Mouse (Mus musculus): Measurements from ENCODE around the gene Muc15. TPM values are rescaled to one million over a fixed set of nuclear protein-coding genes. Genes with fewer than 3 reads are reported as not detected.

Gene Muc15
- 0.37 TPM for polyA plus RNA-seq (2015; fragmentation: Illumina TruSeq; extraction: RNeasy Lipid Tissue Mini Kit (QIAGEN cat#74804); ENCODE audit: low read depth, low replicate concordance)

DNA sequence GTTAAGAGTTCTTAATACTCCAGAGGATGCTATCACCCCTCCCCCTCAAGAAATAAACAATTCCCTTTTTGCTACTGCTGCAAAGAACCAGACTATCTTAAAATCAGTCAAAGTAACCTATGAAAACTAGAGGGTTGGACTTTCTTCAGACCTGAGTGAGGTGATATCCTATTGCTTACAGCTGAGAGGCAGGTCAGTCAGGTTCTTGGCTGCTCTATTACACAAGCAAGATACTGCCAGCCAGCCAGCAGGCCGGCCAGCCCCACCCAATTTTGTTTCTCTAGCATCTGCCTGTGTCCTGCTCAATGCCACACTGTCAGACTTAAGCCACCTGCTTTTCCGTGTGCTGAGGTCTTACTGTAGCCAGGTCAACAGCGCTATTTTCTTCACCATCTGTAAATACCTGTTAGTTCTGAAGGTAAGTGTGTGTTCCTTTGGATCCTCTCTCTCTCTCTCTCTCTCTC lies at the start of gene Muc15:
TSS of gene Muc15 (plus strand) at position 51 of the 464 bp plus-strand sequence.

Other genes starting within 250 kb of the Muc15 start
- not detected for gene Slc5a12, start 124.0 kb upstream of the Muc15 start, polyA plus RNA-seq (2015; fragmentation: Illumina TruSeq; extraction: RNeasy Lipid Tissue Mini Kit (QIAGEN cat#74804); ENCODE audit: low read depth, low replicate concordance)
- gene Ano3, start 229.6 kb downstream of the Muc15 start, polyA plus RNA-seq (2015; fragmentation: Illumina TruSeq; extraction: RNeasy Lipid Tissue Mini Kit (QIAGEN cat#74804); ENCODE audit: low read depth, low replicate concordance), result 64.1 TPM